Mouse (Mus musculus) midbrain, embryonic 11.5 days (tissue): Measurements from ENCODE around the gene Tifab. TPM values are rescaled to one million over a fixed set of nuclear protein-coding genes. Genes with fewer than 3 reads are reported as not detected.

Experiments
- ATAC-seq: fragments of 200-750 bp; cut with Nextera tagmentation; 2 replicates; pipeline ENCODE4 v1.8.0; 2017; ENCODE audit warnings: moderate TSS enrichment, moderate library complexity; ENCODE audit not compliant: low FRiP score
- DNase-seq: peaks from one replicate; pipeline ENCODE4 v3.0.0; 2015; ENCODE audit warnings: low spot score; ENCODE audit errors: missing footprints
- H3K27ac ChIP-seq: fragments of 300-500 bp; sonication (generic); 2 replicates; pipeline ENCODE4 v1.5.1; 2014; ENCODE audit warnings: low read depth, low read length
- H3K27me3 ChIP-seq: fragments of 300-500 bp; sonication (generic); 2 replicates; pipeline ENCODE4 v1.6.1; 2014; ENCODE audit warnings: mild to moderate bottlenecking, low read length, moderate library complexity, mixed read lengths; ENCODE audit not compliant: control insufficient read depth, insufficient read depth
- H3K36me3 ChIP-seq: fragments of 300-500 bp; sonication (generic); 2 replicates; pipeline ENCODE4 v1.6.1; 2014; ENCODE audit warnings: mild to moderate bottlenecking, low read length, moderate library complexity, mixed read lengths; ENCODE audit not compliant: control insufficient read depth, insufficient read depth
- H3K4me1 ChIP-seq: fragments of 300-500 bp; sonication (generic); 2 replicates; pipeline ENCODE4 v1.6.1; 2014; ENCODE audit warnings: low read length; ENCODE audit not compliant: control insufficient read depth, insufficient read depth
- H3K4me2 ChIP-seq: fragments of 300-500 bp; sonication (generic); 2 replicates; pipeline ENCODE4 v1.6.1; 2014; ENCODE audit warnings: mild to moderate bottlenecking, moderate library complexity
- H3K4me3 ChIP-seq: fragments of 300-500 bp; sonication (generic); 2 replicates; pipeline ENCODE4 v1.5.1; 2014; ENCODE audit warnings: low read depth, low read length
- H3K9ac ChIP-seq: fragments of 300-500 bp; sonication (generic); 2 replicates; pipeline ENCODE4 v1.6.1; 2014; ENCODE audit warnings: low read length
- H3K9me3 ChIP-seq: fragments of 300-500 bp; sonication (generic); 2 replicates; pipeline ENCODE4 v1.6.1; 2016; ENCODE audit warnings: low read length; ENCODE audit not compliant: control insufficient read depth
- WGBS: fragments of 180-500 bp; shearing (Covaris S2); extraction: QIAGEN DNeasy Blood & Tissue Kit; methylation state at CpG from one replicate; pipeline ENCODE4 v1.1.7; 2014; 5-methylcytosine and 5-hydroxymethylcytosine counted together
- polyA plus RNA-seq: library from polyadenylated mRNA; unstranded; fragments of >200 nt; fragmentation: Nextera tagmentation; extraction: Ambion mirVana; gene quantifications from 2 replicates; pipeline ENCODE4 v1.2.1, GENCODE M21; 2014

Tifab gene
- 0.43 and 0.60 TPM in 2 replicates for polyA plus RNA-seq

- DNase-seq (no peak), ATAC-seq (no peak)
- Histone ChIP-seq H3K36me3 (no peaks in the 10 kb centered on the region), H3K9ac (no peak within 1 kb of the TSS), H3K9me3 (no peaks in the 10 kb centered on the region), H3K4me1 (no peaks in the 10 kb centered on the region), H3K4me3 (no peak within 1 kb of the TSS), H3K27me3 (no peaks in the 10 kb centered on the region), H3K27ac (no peak within 1 kb of the TSS), H3K4me2 (no peak within 1 kb of the TSS)
- WGBS = 89% methylated on average over 16 of the region's 16 CpGs
Measured at GRCm38 (mm10) chr13:56178416-56179035, at the start of gene Tifab. Tifab (minus strand) TSS chr13:56178885.

GRCm38 (mm10) chr13:56226175-56226954 is 47.7 kb upstream of the Tifab start:
- Histone ChIP-seq H3K9me3 (no peaks in the 10 kb centered on the region), H3K4me3 (no peak overlapping the region), H3K4me1 (peaks cover 48% of the 10 kb centered on the region), H3K27ac (no peak overlapping the region), H3K9ac (no peak overlapping the region), H3K4me2 (no peak overlapping the region), H3K36me3 (no peaks in the 10 kb centered on the region), H3K27me3 (peaks cover 67% of the 10 kb centered on the region)
- WGBS = 12% methylated on average over 10 of the region's 10 CpGs
- peak; percentile 89 for DNase-seq
- ATAC-seq = no peak

GRCm38 (mm10) chr13:56223625-56224024 is 44.9 kb upstream of the Tifab start:
- peaks cover 46% of the 10 kb centered on the region for H3K4me1 ChIP-seq
- no peak overlapping the region for H3K4me3 ChIP-seq
- WGBS = 1% methylated on average over 21 of the region's 21 CpGs
- peak overlapping the region; percentile 8; the same call in 1 of the 2 replicates for H3K4me2 ChIP-seq
- H3K9ac ChIP-seq = no peak overlapping the region
- H3K27me3 ChIP-seq = peaks cover 71% of the 10 kb centered on the region
- no peaks in the 10 kb centered on the region for H3K9me3 ChIP-seq
- ATAC-seq (no peak), DNase-seq (no peak)
- H3K27ac ChIP-seq = no peak overlapping the region
- H3K36me3 ChIP-seq = no peaks in the 10 kb centered on the region

GRCm38 (mm10) chr13:56222849-56223246 is 44.2 kb upstream of the Tifab start:
- WGBS = 7% methylated on average over 4 of the region's 4 CpGs

GRCm38 (mm10) chr13:56221995-56222848 is 43.5 kb upstream of the Tifab start:
- Histone ChIP-seq H3K9me3 (no peaks in the 10 kb centered on the region), H3K4me2 (peak overlapping the region; percentile 63), H3K4me3 (peak overlapping the region; percentile 24), H3K4me1 (peaks cover 42% of the 10 kb centered on the region), H3K36me3 (no peaks in the 10 kb centered on the region), H3K27me3 (peaks cover 68% of the 10 kb centered on the region), H3K27ac (peak overlapping the region; percentile 95), H3K9ac (peak overlapping the region; percentile 63)
- under 1% methylated on average over 50 of the region's 50 CpGs for WGBS
- DNase-seq = peak; percentile 96
- peak; percentile 76 for ATAC-seq

More at GRCm38 (mm10) chr13:56222849-56223246, 44.2 kb upstream of the Tifab start:
- peaks cover 42% of the 10 kb centered on the region for H3K4me1 ChIP-seq
- H3K4me3 ChIP-seq = no peak overlapping the region
- peak overlapping the region; percentile 63 for H3K9ac ChIP-seq
- ATAC-seq (no peak), DNase-seq (peak; percentile 92)
- H3K4me2 ChIP-seq = peak overlapping the region; percentile 63
- no peaks in the 10 kb centered on the region for H3K9me3 ChIP-seq
- peak overlapping the region; percentile 95 for H3K27ac ChIP-seq
- no peaks in the 10 kb centered on the region for H3K36me3 ChIP-seq
- H3K27me3 ChIP-seq = peaks cover 72% of the 10 kb centered on the region

- H3K4me3 ChIP-seq = peak overlapping the region; percentile 24
- H3K36me3 ChIP-seq = no peaks in the 10 kb centered on the region
- peaks cover 39% of the 10 kb centered on the region for H3K4me1 ChIP-seq
- peak overlapping the region; percentile 63 for H3K9ac ChIP-seq
- ATAC-seq (peak; percentile 88), DNase-seq (peak; percentile 95)
- 1% methylated on average over 45 of the region's 46 CpGs for WGBS
- H3K27ac ChIP-seq = peak overlapping the region; percentile 95
- H3K9me3 ChIP-seq = no peaks in the 10 kb centered on the region
- H3K4me2 ChIP-seq = peak overlapping the region; percentile 63
- H3K27me3 ChIP-seq = peaks cover 63% of the 10 kb centered on the region
Measured at GRCm38 (mm10) chr13:56221129-56221910, 42.6 kb upstream of the Tifab start.

- no peaks in the 10 kb centered on the region for H3K9me3 ChIP-seq
- no peaks in the 10 kb centered on the region for H3K36me3 ChIP-seq
- peaks cover 55% of the 10 kb centered on the region for H3K4me1 ChIP-seq
- no peak overlapping the region for H3K4me3 ChIP-seq
- ATAC-seq (no peak), DNase-seq (no peak)
- peaks cover 48% of the 10 kb centered on the region for H3K27me3 ChIP-seq
- H3K4me2 ChIP-seq = no peak overlapping the region
- H3K9ac ChIP-seq = no peak overlapping the region
- WGBS = 65% methylated on average over 9 of the region's 9 CpGs
- H3K27ac ChIP-seq = no peak overlapping the region
Measured at GRCm38 (mm10) chr13:56219254-56219653, 40.6 kb upstream of the Tifab start.

- WGBS = 6% methylated on average over 4 of the region's 4 CpGs
- Histone ChIP-seq H3K9ac (no peak overlapping the region), H3K27ac (peak overlapping the region; percentile 6; the same call in 1 of the 2 replicates), H3K9me3 (0 out of 2 replicates have a peak, but pooled peaks cover under 1% of the 10 kb centered on the region), H3K4me3 (no peak overlapping the region), H3K4me1 (peaks cover 26% of the 10 kb centered on the region), H3K36me3 (no peaks in the 10 kb centered on the region), H3K27me3 (peaks cover 45% of the 10 kb centered on the region), H3K4me2 (no peak overlapping the region)
- DNase-seq (no peak), ATAC-seq (peak; percentile 41; the same call in 1 of the 2 replicates)
Measured at GRCm38 (mm10) chr13:56216090-56216489, 37.4 kb upstream of the Tifab start.
